Mouse (Mus musculus): ENCODE results near the gene Ltb4r1.

The Ltb4r1 gene

GRCm38 (mm10) chr14:55765696-55766095, at the start of gene Ltb4r1:
TSS of gene Ltb4r1 (plus strand) at chr14:55765962.
- in situ Hi-C loops (cut with MboI, MseI): no loop called here

GRCm38 (mm10) chr14:55716271-55716670, 49.5 kb upstream of the Ltb4r1 start:
- in situ Hi-C loops (cut with MboI, MseI): no loop called here

DNA sequence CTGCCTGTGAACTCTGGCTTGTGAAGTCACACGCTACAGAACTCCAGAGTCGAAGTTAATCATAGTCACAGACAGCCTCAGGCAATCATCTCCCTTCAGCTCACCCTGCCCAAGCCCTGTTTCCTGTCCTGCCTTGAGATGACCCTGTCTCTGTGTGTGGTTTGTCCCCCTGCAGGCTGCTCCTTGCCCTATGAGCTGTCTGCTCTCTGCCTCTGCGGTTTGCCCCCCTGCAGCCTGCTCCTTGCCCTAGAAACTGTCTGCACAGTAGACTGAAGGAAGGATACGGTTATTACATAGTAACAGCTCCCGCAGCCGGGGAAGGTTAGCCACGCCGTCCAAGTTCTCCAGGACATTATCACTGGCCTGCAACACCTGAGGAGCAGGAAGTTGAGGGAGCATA, 48.9 kb upstream of the Ltb4r1 start:
- in situ Hi-C loops (cut with MboI, MseI): no loop called here

GRCm38 (mm10) chr14:55719737-55720136, 46.0 kb upstream of the Ltb4r1 start:
- in situ Hi-C loops (cut with MboI, MseI): loop anchor here (5.0 kb wide), 1 partner anchor 37 kb away; the partner anchor contains the start of gene Tinf2

DNA sequence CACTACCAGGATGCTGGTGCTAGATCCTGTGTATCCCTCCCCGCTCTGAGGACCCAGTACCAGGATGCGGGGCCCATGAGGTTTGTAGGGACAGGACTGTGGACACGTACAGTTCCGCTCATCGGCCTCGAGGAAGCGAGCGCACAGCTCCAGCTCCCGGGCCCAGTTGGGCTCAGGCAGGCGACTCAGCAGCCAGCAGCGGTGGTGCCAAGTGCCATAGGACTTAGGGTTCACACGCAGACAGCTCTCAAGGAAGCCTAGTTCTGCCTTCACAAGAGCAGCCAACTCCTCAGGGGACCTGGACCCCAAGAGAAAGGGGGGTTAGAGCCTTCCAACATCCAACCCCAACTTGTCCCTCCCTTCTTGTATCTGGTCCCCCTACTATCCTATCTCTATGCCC, 45.1 kb upstream of the Ltb4r1 start:
- in situ Hi-C loops (cut with MboI, MseI): loop anchor here (5.0 kb wide), 1 partner anchor 38 kb away; the partner anchor contains the start of gene Tinf2

DNA sequence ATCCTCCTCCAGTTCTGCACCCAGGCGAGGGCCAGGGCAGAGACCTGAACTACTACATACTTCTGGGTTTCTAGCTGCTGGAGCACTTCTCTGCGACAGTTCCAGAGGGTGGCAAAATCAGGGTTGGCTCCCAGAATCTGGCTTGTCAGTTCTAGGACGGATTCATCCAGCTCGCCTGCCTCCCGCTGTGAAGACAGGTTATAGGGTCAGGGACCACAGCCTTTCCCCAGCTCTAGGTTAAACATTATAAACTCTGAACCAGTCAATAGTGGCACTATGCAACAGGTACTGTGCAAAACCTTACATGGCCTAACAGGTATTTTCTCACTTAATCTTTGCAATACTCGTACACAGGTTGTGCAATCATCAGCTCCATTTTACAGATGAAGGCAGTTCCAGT, 44.7 kb upstream of the Ltb4r1 start:
- in situ Hi-C loops (cut with MboI, MseI): loop anchor here (5.0 kb wide), 1 partner anchor 39 kb away; the partner anchor contains the start of gene Tinf2

- in situ Hi-C loops (cut with MboI, MseI): loop anchor here (5.0 kb wide), 1 partner anchor 40 kb away; the partner anchor contains the start of gene Tinf2
Observed at GRCm38 (mm10) chr14:55721700-55722437, 43.9 kb upstream of the Ltb4r1 start, which contains the start of gene Rabggta. TSS of gene Rabggta (minus strand) at chr14:55722263.

DNA sequence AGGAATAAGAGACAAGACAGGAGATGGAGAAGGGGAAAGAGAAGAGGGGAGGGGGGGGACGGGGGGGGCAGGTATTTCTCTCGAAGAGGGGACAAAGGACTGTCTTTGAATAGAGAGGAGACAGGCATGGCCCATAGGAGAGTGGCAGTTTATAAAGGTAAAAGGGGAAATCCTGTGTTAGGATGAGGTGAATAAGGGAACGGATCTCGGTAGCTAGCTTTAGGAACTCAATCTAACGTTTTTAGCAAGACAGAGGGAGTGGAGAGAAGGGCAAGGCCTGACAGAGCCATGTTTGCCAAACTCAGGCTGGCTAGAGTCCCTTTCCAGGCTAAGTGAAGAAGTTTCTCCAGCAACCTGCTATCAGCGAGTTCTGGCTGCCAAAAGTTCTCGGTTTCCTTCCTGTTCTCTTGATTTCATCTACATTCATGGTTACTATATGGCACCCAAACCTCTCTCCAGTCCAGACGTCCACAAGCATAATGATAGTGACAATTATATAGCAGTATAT, 43.3 kb upstream of the Ltb4r1 start:
- in situ Hi-C loops (cut with MboI, MseI): loop anchor here (5.0 kb wide), 1 partner anchor 40 kb away; the partner anchor contains the start of gene Tinf2

GRCm38 (mm10) chr14:55723433-55723832, 42.3 kb upstream of the Ltb4r1 start:
- in situ Hi-C loops (cut with MboI, MseI): loop anchor here (5.0 kb wide), 1 partner anchor 41 kb away; the partner anchor contains the start of gene Tinf2

DNA sequence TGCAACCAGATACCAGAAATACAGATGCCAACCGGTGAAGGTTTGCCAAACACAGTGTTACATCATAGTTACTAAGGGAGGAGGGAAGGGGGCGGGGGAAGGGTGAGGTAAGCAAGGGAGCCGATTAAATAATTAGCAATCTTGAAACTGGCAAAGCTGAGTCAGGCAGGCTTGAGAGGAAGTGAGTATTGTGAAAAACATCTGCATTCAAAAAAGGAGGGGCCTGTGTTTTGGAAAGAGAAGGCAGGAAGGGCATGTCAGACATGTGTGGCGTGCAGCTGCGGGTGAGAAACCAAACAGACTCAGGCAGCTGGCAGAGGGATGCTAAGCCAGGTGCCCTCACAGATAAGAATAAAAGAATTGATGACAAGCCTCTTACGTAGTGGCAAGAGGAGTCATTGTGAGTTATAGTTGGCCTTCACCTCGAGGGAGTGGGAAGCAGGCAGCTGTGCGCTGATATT, 41.3 kb upstream of the Ltb4r1 start:
- in situ Hi-C loops (cut with MboI, MseI): loop anchor here (5.0 kb wide), 1 partner anchor 42 kb away; the partner anchor contains the start of gene Tinf2

GRCm38 (mm10) chr14:55726261-55726660, 39.5 kb upstream of the Ltb4r1 start:
- in situ Hi-C loops (cut with MboI, MseI): no loop called here

DNA sequence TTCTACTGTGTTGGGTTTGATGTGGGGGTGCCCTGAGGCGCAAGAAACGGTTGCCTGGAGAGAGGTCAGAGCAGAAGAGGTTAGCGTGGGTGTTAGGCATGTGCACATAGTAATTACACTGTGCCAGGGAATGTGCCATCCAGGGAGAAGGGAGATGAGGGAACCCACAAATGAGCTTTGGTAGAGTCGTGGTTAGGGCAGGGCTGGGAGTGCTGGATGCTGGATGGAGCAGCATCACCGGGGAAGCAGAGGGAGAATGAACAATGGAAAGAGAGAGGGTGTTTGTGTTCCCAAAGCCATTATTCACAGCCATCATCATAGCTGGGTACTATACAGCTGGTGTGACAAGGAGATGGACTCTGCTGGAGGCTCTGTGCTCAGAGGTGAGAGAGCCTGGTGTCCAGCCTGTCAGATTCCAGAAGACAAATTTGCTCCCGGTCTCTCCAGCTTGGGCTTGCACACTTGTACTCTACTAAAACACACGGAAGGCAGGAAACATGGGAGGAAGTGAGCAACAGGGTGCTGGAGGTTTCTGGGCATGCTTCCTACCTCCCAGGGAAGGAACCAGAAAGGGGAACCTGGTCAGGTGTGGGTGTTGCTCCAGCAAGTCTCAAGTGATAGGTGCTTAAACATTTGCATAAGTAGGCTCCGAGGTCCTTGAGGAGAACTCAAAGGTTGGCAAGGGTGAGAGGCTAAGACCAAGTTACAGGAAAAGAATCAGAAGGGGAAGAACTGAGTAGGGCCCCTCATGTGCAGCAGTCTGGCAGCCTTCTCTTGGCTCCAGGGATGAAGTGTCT, 37.7 kb upstream of the Ltb4r1 start:
- in situ Hi-C loops (cut with MboI, MseI): no loop called here

GRCm38 (mm10) chr14:55730116-55730515, 35.6 kb upstream of the Ltb4r1 start:
- in situ Hi-C loops (cut with MboI, MseI): no loop called here

GRCm38 (mm10) chr14:55730531-55731032, 35.2 kb upstream of the Ltb4r1 start:
- in situ Hi-C loops (cut with MboI, MseI): no loop called here

GRCm38 (mm10) chr14:55733889-55734288, 31.9 kb upstream of the Ltb4r1 start:
- in situ Hi-C loops (cut with MboI, MseI): no loop called here

DNA sequence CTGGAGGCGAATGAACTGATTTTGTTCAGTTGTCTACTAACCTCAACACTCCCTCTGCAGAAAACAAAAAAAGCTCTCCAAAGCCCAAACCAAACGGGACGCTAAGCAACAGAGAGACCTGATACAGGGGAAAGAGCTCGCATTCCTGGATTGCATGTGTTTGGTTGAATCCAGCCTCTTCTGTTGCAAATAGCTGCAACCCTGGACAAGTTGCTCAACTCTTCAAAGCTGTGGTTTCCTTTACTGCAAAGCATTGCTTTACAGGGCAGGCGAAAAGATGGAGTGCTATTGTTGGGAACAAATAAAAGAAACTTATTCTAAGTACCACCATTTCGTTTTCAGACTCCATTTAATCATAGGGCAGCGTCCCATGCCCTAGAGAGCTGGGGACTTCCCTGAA, 30.9 kb upstream of the Ltb4r1 start:
- in situ Hi-C loops (cut with MboI, MseI): no loop called here

GRCm38 (mm10) chr14:55735334-55735733, 30.4 kb upstream of the Ltb4r1 start:
- in situ Hi-C loops (cut with MboI, MseI): no loop called here

GRCm38 (mm10) chr14:55735758-55736157, 30.0 kb upstream of the Ltb4r1 start:
- in situ Hi-C loops (cut with MboI, MseI): no loop called here

DNA sequence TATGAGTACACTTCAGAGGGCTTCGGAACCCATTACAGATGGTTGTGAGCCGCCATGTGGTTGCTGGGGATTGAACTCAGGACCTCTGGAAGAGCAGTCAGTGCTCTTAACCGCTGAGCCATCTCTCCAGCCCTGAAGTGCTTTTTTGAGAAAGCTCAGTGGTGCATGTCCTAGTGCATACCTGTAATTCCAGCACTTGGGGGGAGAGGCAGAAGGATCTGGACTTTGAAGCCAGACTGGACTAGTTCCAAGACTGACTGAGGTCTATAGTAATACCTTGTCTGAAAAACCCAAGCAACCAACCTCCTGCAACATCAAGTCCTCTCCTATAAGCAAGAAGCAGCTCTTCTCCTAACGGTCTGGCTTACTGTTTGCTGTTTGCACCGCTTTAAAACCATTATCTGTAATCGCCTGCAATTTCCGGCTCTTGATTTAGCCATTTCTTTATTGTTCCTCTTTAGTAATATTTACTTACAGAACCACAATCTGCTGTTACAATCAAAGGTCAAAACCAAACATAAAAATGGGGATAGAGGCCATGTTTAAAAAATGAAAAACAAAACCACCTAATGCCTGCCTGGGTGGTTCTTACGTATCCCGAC, 28.6 kb upstream of the Ltb4r1 start:
- in situ Hi-C loops (cut with MboI, MseI): no loop called here

DNA sequence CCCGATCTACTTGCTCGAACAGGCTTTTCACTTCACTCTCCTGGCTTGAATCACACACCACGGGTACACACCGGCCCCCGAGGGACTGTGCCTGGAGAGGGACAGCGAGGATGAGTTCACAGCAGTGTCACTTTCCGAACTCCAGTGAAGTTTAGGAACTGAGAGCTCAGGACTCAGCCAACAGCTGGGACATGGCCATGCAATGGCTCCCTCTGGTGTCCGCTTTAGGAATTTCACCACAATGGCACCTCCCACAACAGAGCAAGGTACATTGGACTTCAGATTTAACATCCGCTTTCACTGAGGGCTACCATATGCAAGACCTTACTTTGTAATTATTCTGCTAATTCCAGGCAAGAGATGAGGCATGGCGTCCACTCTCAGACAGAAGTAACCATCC, 22.1 kb upstream of the Ltb4r1 start:
- in situ Hi-C loops (cut with MboI, MseI): no loop called here

DNA sequence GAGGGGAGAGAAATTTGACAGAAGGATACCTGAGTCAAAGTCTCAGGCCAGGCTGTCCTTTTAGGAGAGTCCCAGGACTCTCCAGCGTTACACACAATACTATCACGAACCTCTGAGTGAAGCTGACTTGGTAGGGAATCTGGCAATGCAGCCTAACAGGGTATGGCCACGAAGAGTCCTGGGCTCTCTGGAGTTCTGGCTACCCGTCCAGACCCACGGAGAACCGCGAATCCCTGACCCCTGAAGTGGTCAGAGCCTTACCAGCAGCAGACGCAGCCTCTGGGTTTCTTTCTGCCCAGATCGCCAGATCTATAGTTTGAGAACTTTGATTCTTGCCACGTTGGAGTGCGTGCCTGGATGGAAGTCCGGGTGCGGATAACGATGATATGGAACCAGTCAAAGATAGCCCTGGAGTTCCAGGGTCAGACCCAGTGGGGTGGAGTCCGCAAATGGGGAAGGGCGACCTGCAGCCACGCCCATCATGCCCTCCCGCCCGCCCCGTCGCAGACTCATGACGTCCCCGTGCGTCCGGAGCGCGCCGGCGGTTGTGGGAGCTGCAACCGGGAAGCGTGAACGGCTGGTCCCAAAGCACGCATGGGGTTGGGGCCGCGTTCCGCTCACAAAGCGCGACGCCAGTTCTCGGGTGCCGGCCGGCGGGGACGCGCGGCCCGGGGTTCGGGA, 20.4 kb upstream of the Ltb4r1 start, which contains the start of the genes Dhrs1 and Nop9:
Dhrs1 (minus strand) TSS at position 511 of the 681 bp plus-strand sequence.
Nop9 (plus strand) TSS at position 514 of the 681 bp plus-strand sequence.
- in situ Hi-C loops (cut with MboI, MseI): no loop called here
